In the genomic region with DNA sequence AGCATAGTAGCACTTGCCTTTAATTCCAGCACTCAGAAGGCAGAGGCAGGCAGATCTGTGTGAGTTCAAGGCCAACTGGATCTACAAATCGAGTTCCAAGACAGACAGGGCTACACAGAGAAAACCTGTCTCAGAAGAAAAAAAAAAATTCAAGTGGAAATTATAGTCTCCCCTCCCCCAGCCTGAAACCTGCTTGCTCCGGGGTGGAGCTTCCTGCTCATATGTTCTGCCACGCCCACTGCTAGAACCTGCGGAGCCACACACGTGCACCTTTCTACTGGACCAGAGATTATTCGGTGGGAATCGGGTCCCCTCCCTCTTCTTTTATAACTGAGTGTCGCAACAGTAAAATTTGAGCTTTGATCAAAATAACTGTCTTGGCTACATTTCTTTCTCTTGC, we compare ENCODE assay signal across 25 mouse cellular contexts. TPM values are rescaled to one million over a fixed set of nuclear protein-coding genes. Genes with fewer than 3 reads are reported as not detected.
"Had no signal": no experiment of that assay in that cellular context is flagged by ENCODE, and none has a peak within 500 bp of the region (broad histone marks: within the 10 kb centered on the region; RNA-seq: fewer than 3 reads in every experiment).

No protein-coding gene starts in this region.

RNA-seq across cellular contexts. Expression of gene Nr2e3, which starts 24.6 kb away (rescaled TPM):
- total RNA-seq: gastrocnemius, adult 2 months; gastrocnemius, postnatal 10 days; gastrocnemius, postnatal 25 days; gastrocnemius, postnatal 4 days; granulocyte monocyte progenitor cell, adult 5-6 weeks; heart, adult 18-20 months; heart, adult 8-10 months; heart, postnatal 10 days; heart, postnatal 25 days; heart, postnatal 4 days; layer of hippocampus, adult 2 months; layer of hippocampus, postnatal 10 days; layer of hippocampus, postnatal 25 days; left cerebral cortex, adult 2 months; left cerebral cortex, postnatal 14 days; left cerebral cortex, postnatal 36 days had no signal
- polyA plus RNA-seq: heart, embryonic 14.5 days; heart, embryonic 16.5 days; hindbrain, embryonic 10.5 days; hindbrain, embryonic 14.5 days; hindbrain, embryonic 16.5 days; kidney, embryonic 14.5 days; kidney, embryonic 16.5 days; liver, embryonic 13.5 days; liver, embryonic 15.5 days had no signal
